Mouse (Mus musculus): Measurements from ENCODE around the gene Treh.
"Not testable (repeated sequence)": the region's sequence is repeated elsewhere in the genome, so short reads cannot be mapped to it uniquely, and the experiment has no call there.

Treh gene

DNA sequence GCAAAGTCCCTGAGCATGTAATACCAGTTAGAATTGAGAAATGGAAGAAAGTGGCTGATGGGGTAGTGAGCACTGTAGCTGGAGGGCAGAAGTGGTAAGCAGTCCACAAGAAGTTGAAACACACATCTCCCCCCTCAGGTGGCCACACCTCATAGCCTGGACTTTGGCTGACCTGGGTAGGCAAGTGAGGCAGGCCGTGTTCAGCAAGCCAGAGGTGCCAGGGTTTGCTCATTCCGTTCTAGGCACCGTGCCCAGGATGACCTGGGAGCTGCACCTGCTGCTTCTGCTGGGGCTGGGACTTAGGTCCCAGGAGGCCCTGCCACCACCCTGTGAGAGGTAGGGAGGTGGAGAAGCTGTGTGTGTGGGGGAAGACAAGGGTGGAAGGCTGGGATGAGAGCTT is at the start of gene Treh:
Gene Treh (plus strand): TSS at position 229 of the 400 bp plus-strand sequence.
- no peak for DNase-seq

DNA sequence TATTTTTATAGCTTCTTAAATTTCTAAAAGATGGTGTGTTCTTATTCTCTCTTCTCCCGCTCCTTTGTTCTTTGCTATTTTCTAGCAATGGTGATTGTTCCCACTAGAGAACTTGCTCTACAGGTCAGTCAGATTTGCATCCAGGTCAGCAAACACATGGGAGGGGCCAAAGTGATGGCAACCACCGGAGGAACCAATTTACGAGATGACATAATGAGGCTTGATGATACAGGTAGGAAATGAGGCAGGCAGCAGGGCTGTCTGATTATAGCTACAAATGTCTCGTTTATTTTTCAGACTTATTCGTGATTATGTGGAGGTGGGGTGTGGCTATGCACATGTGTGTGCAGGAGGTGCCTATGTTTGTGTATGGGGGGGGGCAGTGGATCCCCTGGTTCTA is 48.6 kb upstream of the Treh start:
- no peak for DNase-seq

- DNase-seq: no peak
These were observed 46.8 kb upstream of the Treh start for GRCm38 (mm10) chr9:44626268-44626667.

DNA sequence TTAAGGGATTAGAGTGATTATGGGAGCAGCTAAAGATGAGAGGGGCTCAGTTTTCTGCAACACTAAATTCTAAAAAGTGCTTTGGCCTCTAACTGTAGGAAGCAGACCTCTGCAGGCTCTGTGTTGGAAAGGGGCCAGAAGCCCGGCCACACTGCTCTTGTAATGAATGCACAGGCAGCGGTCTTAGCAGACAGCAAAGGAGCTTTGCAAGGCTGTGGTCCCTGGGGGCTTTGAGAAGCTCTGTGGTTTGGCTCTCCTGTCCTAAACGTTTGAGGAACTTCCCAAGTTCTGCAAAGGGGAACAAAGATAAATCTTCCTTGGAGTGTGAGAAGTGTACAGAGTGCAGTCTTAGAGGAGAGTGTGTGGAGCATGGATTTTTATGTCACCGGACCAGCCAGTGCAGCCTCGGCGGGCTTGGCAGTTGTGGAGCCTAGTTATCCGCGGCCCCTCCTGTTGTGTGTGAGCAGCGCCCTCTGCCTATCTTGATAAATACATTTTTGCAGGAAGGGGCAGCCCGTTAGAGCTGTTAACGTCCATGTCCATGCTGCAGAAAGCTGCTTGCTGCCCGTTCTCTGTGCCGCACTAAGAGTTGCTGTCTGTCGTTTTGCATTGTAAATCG is 35.4 kb upstream of the Treh start:
- DNase-seq: no peak

DNA sequence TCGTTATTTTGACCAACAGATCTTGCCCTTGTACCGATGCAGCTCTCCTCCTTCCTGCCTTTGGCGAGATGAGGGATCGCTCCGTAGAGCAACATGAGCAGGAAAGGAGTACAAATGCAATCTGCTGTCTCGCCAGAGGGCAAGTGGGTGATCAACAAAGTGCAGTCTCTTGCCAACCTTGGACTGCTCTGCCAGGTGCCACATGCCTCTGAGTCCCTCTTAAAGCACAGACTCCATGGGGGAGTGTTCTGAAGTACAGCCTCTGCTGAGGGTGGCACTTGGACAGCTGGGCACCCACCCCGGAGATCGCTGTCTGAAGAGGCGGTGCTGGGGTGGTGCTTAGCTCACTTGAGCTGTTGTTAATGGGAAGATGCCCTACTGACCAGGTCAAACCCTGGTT is 34.3 kb upstream of the Treh start:
- not testable (repeated sequence) for DNase-seq

- DNase-seq: not testable (repeated sequence)
These were observed 33.0 kb upstream of the Treh start for GRCm38 (mm10) chr9:44640028-44640427.

DNA sequence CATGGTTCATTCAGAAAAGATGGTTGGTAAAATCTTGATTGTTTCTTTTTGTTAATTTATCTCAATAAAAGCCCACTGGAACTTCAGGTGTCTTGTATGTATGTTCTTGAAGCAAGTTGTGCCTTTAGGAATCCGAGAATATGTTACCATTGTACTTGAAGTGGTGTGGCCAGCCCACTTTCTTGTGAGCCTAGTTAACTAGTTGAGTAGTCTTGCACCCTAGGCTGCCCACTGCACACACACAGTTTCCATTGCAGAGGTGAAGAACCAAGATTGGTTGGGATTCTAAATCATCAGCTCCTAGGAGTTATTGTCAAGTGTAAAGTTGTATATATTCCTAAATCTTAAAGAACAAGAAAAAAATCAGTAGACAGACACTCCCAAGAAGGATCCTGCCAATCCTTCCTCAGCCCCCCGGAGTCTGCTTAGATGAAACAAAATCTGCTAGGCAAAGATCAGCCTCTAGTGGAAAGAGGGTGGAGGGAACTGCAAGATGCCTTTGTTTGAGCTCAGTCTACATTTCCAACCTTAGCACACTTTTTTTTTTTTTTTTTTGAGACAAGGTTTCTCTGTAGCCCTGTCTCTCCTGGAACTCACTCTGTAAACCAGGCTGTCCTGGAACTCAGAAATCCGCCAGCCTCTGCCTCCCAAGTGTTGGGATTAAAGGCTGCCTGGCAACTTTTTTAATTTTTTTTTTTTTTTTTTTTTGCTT is 32.2 kb upstream of the Treh start:
- no peak for DNase-seq

DNA sequence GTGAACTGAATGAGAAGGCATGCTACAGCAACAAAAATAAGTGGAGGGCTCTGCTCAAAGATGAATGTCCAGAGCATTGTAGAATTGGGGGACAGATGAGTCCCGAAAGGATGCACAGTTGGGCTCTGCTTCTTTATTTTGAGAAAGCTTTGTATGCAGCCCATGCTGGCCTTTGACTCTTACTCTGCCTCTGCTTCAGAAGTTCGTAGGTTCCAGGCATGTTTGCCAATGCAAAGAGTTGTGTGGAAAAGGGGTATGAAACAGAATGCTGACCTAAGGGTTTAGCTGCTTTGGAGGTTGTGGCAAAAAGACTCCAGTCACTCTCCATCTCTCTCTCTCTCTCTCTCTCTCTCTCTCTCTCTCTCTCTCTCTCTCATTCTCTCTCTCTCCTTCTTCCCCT is 31.4 kb upstream of the Treh start:
- no peak for DNase-seq

DNA sequence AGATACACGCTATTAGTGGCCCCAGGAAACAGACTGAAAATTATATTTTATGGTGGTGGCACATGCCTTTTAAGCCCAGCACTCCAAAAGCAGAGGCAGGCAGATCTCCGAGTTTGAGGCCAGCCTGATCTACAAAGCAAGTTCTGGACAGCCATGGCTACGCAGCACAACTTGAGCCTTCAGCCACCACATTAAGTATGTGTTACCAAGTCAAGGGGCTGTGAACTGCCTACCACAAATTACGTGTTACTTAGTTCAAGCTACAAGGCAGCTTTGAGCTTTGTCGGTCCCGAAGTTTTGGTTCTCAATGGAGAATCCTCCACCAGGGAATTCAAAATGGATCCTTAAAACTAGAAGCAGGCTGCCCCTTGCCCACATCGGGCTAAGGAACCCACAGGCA is 29.9 kb upstream of the Treh start:
- DNase-seq: no peak

GRCm38 (mm10) chr9:44644186-44644585 is 28.8 kb upstream of the Treh start:
- DNase-seq: no peak

- peak; percentile 8 for DNase-seq
These were observed 27.6 kb upstream of the Treh start for GRCm38 (mm10) chr9:44645481-44645880.

GRCm38 (mm10) chr9:44645924-44646323 is 27.1 kb upstream of the Treh start:
- DNase-seq: peak; percentile 83

DNA sequence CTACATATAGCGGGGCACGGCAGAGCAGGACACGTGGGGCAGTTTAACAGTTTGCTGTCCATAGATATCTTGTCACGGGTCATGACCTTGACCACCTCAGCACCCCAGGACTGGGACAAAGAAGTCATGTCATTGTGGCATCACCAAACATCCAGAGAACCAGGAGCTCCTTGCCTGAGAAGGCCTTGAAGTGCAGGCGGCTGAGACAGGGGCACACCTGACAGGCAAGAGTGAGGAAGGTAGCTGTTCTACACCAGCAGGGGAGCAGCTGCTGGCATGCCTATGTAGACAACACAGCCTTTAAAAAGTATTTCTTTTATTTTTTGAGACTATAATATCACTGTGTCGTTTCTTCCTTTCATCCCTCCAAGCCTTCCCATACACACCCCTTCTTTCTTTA is 26.7 kb upstream of the Treh start:
- DNase-seq: peak; percentile 49

- no peak for DNase-seq
These were observed 26.0 kb upstream of the Treh start for GRCm38 (mm10) chr9:44647026-44647425.

- no peak for DNase-seq
These were observed 25.4 kb upstream of the Treh start for GRCm38 (mm10) chr9:44647656-44648055.

DNA sequence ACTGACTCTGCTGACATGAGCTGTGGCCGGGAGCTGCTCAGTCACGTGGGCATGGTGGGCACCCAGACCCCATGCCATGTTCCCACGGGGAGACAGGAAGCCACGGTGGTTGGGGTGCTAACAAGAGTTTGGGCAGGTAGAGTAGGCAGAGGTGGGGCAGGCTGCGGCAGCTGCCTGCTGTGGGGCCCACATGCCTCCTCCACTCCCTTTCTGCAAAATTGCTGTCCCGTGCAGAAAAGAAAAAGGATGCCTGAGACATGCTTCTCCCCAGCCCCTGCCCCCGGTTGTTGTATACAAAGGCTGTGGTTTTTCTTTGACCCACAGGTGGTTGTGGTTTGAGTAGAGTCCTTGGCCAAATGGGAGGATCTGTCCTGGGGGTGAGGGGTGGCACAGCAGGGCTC is 24.2 kb upstream of the Treh start:
- DNase-seq: peak; percentile 68

DNA sequence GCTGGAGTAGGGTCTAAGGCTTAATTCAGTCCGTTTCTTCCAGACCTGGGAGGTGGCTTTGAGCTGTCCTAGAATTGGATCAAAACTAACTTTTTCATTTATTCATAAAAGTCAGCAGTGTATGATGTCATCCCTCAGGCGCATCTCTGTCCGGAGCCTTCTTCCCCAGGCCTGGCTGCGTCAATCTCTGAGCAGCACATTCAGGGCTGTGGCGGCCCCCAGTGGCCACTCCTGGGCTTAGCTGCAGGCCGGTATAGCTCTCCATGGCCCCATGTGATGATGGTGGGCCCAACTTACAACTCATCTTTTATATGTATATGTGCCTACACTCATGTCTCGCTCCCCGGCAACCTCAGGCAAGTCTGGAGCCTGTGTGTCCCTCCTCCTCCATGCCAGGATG is 21.0 kb upstream of the Treh start:
- DNase-seq: peak; percentile 81

- no peak for DNase-seq
These were observed 19.1 kb upstream of the Treh start for GRCm38 (mm10) chr9:44653896-44654295.

- peak; percentile 59 for DNase-seq
These were observed 17.7 kb upstream of the Treh start for GRCm38 (mm10) chr9:44655098-44656066.

DNA sequence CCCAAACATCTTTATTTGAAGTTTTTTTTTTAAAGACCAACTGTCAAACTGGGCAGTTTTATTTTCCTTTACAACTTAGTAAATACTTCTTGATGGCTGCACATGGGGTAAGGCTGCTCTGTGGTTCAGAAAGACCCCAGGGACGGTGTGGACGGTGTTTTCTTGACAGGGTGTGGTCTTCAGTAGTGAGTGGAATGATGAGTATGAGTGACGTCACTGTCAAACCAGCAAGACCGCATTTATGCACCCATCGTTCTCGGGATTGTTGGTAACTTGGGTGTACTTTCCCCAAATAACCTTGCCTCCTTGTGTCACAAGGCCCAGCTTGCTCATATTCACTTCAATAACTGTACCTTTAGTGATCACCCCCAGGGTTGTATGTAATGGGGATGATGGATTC is 9.3 kb upstream of the Treh start:
- DNase-seq: no peak

DNA sequence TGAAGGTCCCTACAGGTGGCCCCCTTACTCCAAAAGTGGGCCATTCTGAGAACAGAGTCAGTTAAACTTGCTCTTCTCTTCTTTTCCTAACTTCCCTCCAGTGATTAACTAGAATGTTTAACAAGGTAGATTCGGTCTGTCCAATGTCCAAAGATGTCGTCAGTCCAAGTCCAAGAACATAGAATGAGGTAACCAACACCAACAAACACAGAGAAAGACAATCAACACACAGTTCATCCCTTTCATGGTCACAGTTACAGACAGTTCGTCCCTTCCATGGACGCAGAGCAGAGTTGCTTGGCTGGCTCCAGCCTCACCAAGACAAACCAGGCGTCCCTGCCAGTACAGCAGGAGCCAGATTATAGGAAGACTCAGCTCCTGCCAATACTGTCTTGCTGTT is 1.6 kb upstream of the Treh start:
- DNase-seq: no peak

- DNase-seq: no peak
These were observed 655 bp upstream of the Treh start for GRCm38 (mm10) chr9:44672291-44672865.

- no peak for DNase-seq
These were observed 5.3 kb downstream of the Treh start for GRCm38 (mm10) chr9:44678288-44678871.

Data from thymus, postnatal 14 days (tissue).